Mouse (Mus musculus) stomach, postnatal 0 days (tissue): ENCODE data around the gene Gm49673.
"Not testable (repeated sequence)": the region's sequence is repeated elsewhere in the genome, so short reads cannot be mapped to it uniquely, and the experiment has no call there.

ENCODE experiments used
- CTCF ChIP-seq: IDR thresholded peaks from 2 replicates; pipeline ENCODE4 v1.5.1; 2016; ENCODE audit warnings: antibody characterized with exemption, low read depth, mild to moderate bottlenecking, moderate library complexity
- EP300 ChIP-seq: optimal IDR thresholded peaks from 2 replicates; pipeline ENCODE3; 2016; ENCODE audit warnings: antibody characterized with exemption

GRCm38 (mm10) chr17:8112199-8112598, 35.4 kb downstream of the Gm49673 start:
- TF ChIP-seq EP300, CTCF: not testable (repeated sequence)
